Mouse (Mus musculus): ENCODE results near the gene Foxj3. TPM values are rescaled to one million over a fixed set of nuclear protein-coding genes. Genes with fewer than 3 reads are reported as not detected.
"Not testable (repeated sequence)": the region's sequence is repeated elsewhere in the genome, so short reads cannot be mapped to it uniquely, and the experiment has no call there.

The Foxj3 gene
- polyA plus RNA-seq, 1 experiment from 2014 or later: 23.0 TPM

- not testable (repeated sequence) for ATAC-seq (ENCODE audit: insufficient number of reproducible peaks, insufficient read depth, low FRiP score, low read depth); H3K27me3 ChIP-seq (ENCODE audit: control insufficient read depth, insufficient read depth, low read length); H3K9me3 ChIP-seq (ENCODE audit: control insufficient read depth, low read length); H3K9ac ChIP-seq (ENCODE audit: low read length); H3K27ac ChIP-seq (replicated peaks in 1 of 2; ENCODE audit: control insufficient read depth in 1 of 2, insufficient read depth in 1 of 2, low read depth in 2 of 2, low read length in 2 of 2); H3K4me3 ChIP-seq (ENCODE audit: control insufficient read depth in 1 of 2, insufficient read depth in 1 of 2, low read depth in 1 of 2, low read length in 2 of 2); H3K4me2 ChIP-seq (ENCODE audit: low read length)
- peaks cover 27 to 43% of the 10 kb centered on the region in 2 experiments for H3K4me1 ChIP-seq (ENCODE audit: control insufficient read depth in 2 of 2, insufficient read depth in 2 of 2, low read length in 2 of 2)
- WGBS: 53% methylated on average over 4 of the region's 4 CpGs
- H3K36me3 ChIP-seq (ENCODE audit: control insufficient read depth, insufficient read depth, low read length): peaks cover 47% of the 10 kb centered on the region
Observed at GRCm38 (mm10) chr4:119628363-119628762, 91.6 kb downstream of the Foxj3 start.

DNA sequence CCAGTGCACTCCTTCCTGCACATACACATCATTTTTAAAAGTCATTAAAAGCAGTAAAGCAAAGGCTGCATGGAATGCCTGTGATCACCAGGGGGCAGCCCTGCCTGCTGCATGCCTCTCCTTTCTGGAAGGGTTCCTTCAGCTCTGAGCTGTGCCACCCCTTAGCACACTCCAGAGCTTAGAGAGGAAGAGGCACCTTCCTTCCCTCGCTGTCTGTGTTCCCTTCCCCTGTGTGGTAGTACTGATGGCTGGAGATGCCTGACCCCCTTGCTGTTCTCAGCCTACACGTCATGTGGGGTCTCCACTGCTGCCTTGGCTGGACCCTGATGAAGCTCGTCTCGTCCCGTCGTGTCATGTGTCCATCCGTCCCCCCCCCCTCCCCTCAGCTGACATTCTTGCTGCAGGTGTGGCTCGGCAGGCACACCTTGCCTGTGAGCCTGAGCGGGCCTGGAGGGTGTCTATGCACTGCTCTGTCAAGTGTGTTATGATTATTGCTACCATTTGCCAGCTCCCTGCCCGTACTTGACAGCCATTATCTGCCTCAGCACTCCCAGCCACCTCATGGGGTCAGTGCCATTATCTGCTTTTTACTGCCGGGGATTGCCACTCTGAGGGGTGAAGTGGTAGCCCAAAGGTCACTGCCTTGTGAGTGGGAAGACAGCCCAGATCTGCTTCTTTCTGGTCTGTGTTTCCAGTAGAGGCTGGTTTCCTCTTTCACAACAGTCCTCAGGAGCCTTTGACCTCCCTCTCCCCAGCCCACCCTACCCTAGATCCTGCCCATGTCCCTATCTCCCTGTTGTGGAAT is 94.5 kb downstream of the Foxj3 start:
- H3K9me3 ChIP-seq (ENCODE audit: control insufficient read depth, low read length): no peaks in the 10 kb centered on the region
- peak overlapping the region; percentile 34; the same call in 1 of the 2 replicates for H3K9ac ChIP-seq (ENCODE audit: low read length)
- H3K4me2 ChIP-seq (ENCODE audit: low read length): no peak overlapping the region; the same call in 1 of the 2 replicates
- peaks cover 22% of the 10 kb centered on the region for H3K36me3 ChIP-seq (ENCODE audit: control insufficient read depth, insufficient read depth, low read length)
- peak overlapping the region; percentile 36 to 80; a peak in 3 of 4 replicates for H3K27ac ChIP-seq (replicated peaks in 1 of 2; ENCODE audit: control insufficient read depth in 1 of 2, insufficient read depth in 1 of 2, low read depth in 2 of 2, low read length in 2 of 2)
- 28% methylated on average over 11 of the region's 11 CpGs for WGBS
- no peak overlapping the region for H3K4me3 ChIP-seq (ENCODE audit: control insufficient read depth in 1 of 2, insufficient read depth in 1 of 2, low read depth in 1 of 2, low read length in 2 of 2)
- H3K4me1 ChIP-seq (ENCODE audit: control insufficient read depth in 2 of 2, insufficient read depth in 2 of 2, low read length in 2 of 2): peaks cover 46 to 66% of the 10 kb centered on the region in 2 experiments
- no peaks in the 10 kb centered on the region for H3K27me3 ChIP-seq (ENCODE audit: control insufficient read depth, insufficient read depth, low read length)
- ATAC-seq (ENCODE audit: insufficient number of reproducible peaks, insufficient read depth, low FRiP score, low read depth): peak; percentile 37; the same call in 1 of the 2 replicates

DNA sequence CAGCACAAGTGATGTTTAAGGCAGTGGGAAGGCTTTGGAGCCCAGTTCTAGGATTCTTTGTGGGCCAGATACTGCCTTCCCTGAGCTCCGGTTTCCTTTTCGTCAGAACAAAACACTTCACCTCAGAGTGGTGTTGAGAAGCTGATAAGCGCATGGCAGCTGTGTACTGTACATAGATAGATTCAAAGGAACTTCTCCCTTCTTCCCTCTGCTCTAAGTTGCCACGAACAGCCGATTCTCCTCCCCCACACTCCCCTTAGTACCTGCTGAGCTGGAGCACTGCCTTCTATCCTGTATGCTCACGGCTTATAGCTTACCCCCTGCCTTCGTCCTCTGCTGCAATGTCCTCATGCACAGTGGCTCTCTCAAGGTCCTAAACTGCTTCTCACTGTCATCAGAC is 95.9 kb downstream of the Foxj3 start:
- peak overlapping the region; percentile 38 to 80 for H3K27ac ChIP-seq (replicated peaks in 1 of 2; ENCODE audit: control insufficient read depth in 1 of 2, insufficient read depth in 1 of 2, low read depth in 2 of 2, low read length in 2 of 2)
- H3K4me2 ChIP-seq (ENCODE audit: low read length): 0 out of 2 replicates have a peak overlapping the region, but pooled peaks have one; percentile 11
- H3K4me3 ChIP-seq (ENCODE audit: control insufficient read depth in 1 of 2, insufficient read depth in 1 of 2, low read depth in 1 of 2, low read length in 2 of 2): no peak overlapping the region
- peaks cover 18% of the 10 kb centered on the region for H3K36me3 ChIP-seq (ENCODE audit: control insufficient read depth, insufficient read depth, low read length)
- no peaks in the 10 kb centered on the region for H3K27me3 ChIP-seq (ENCODE audit: control insufficient read depth, insufficient read depth, low read length)
- H3K9ac ChIP-seq (ENCODE audit: low read length): peak overlapping the region; percentile 44
- no peaks in the 10 kb centered on the region for H3K9me3 ChIP-seq (ENCODE audit: control insufficient read depth, low read length)
- ATAC-seq (ENCODE audit: insufficient number of reproducible peaks, insufficient read depth, low FRiP score, low read depth): peak; percentile 22; the same call in 1 of the 2 replicates
- 12% methylated on average over 7 of the region's 7 CpGs for WGBS
- H3K4me1 ChIP-seq (ENCODE audit: control insufficient read depth in 2 of 2, insufficient read depth in 2 of 2, low read length in 2 of 2): peaks cover 54 to 69% of the 10 kb centered on the region in 2 experiments

DNA sequence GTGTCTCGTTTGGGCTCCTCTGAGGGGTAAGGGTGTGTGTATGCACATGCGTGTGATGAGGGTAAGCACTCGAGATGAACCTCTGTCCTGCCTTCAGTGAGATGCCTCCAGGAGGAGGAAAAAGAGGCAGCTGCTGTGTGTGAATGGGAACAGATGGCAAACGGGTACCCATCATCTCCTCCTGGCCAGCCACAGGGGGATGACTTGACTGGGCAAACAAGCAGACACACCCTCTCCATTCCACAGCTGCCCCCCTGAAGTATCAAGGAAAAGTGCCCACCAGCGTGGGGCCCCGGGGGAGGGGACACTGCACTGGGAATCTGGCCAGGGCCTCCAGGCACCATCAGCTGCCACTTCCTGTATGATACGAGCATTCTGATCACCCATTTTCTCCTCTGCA is 96.5 kb downstream of the Foxj3 start:
- Histone ChIP-seq H3K27ac (replicated peaks in 1 of 2; ENCODE audit: control insufficient read depth in 1 of 2, insufficient read depth in 1 of 2, low read depth in 2 of 2, low read length in 2 of 2) (peak overlapping the region in 1 of 2 experiments; percentile 80; a peak in 2 of 4 replicates), H3K36me3 (ENCODE audit: control insufficient read depth, insufficient read depth, low read length) (peaks cover 18% of the 10 kb centered on the region), H3K9me3 (ENCODE audit: control insufficient read depth, low read length) (no peaks in the 10 kb centered on the region), H3K4me1 (ENCODE audit: control insufficient read depth in 2 of 2, insufficient read depth in 2 of 2, low read length in 2 of 2) (peaks cover 54 to 69% of the 10 kb centered on the region in 2 experiments), H3K9ac (ENCODE audit: low read length) (peak overlapping the region; percentile 44), H3K4me2 (ENCODE audit: low read length) (0 out of 2 replicates have a peak overlapping the region, but pooled peaks have one; percentile 7), H3K27me3 (ENCODE audit: control insufficient read depth, insufficient read depth, low read length) (no peaks in the 10 kb centered on the region), H3K4me3 (ENCODE audit: control insufficient read depth in 1 of 2, insufficient read depth in 1 of 2, low read depth in 1 of 2, low read length in 2 of 2) (no peak overlapping the region)
- ATAC-seq (ENCODE audit: insufficient number of reproducible peaks, insufficient read depth, low FRiP score, low read depth): no peak
- WGBS: 41% methylated on average over 7 of the region's 7 CpGs

GRCm38 (mm10) chr4:119633948-119634347 is 97.1 kb downstream of the Foxj3 start:
- 77% methylated on average over 3 of the region's 3 CpGs for WGBS
- Histone ChIP-seq H3K27ac (replicated peaks in 1 of 2; ENCODE audit: control insufficient read depth in 1 of 2, insufficient read depth in 1 of 2, low read depth in 2 of 2, low read length in 2 of 2) (peak overlapping the region in 1 of 2 experiments; percentile 80; a peak in 1 of 4 replicates), H3K4me1 (ENCODE audit: control insufficient read depth in 2 of 2, insufficient read depth in 2 of 2, low read length in 2 of 2) (peaks cover 54 to 69% of the 10 kb centered on the region in 2 experiments), H3K4me3 (ENCODE audit: control insufficient read depth in 1 of 2, insufficient read depth in 1 of 2, low read depth in 1 of 2, low read length in 2 of 2) (no peak overlapping the region), H3K9ac (ENCODE audit: low read length) (no peak overlapping the region), H3K9me3 (ENCODE audit: control insufficient read depth, low read length) (no peaks in the 10 kb centered on the region), H3K4me2 (ENCODE audit: low read length) (no peak overlapping the region), H3K27me3 (ENCODE audit: control insufficient read depth, insufficient read depth, low read length) (no peaks in the 10 kb centered on the region), H3K36me3 (ENCODE audit: control insufficient read depth, insufficient read depth, low read length) (peaks cover 18% of the 10 kb centered on the region)
- ATAC-seq (ENCODE audit: insufficient number of reproducible peaks, insufficient read depth, low FRiP score, low read depth): no peak

- 58% methylated on average over 6 of the region's 6 CpGs for WGBS
- Histone ChIP-seq H3K4me1 (ENCODE audit: control insufficient read depth in 2 of 2, insufficient read depth in 2 of 2, low read length in 2 of 2) (peaks cover 54 to 69% of the 10 kb centered on the region in 2 experiments), H3K27ac (replicated peaks in 1 of 2; ENCODE audit: control insufficient read depth in 1 of 2, insufficient read depth in 1 of 2, low read depth in 2 of 2, low read length in 2 of 2) (peak overlapping the region; percentile 5 to 24; a peak in 1 of 4 replicates), H3K4me2 (ENCODE audit: low read length) (no peak overlapping the region), H3K4me3 (ENCODE audit: control insufficient read depth in 1 of 2, insufficient read depth in 1 of 2, low read depth in 1 of 2, low read length in 2 of 2) (no peak overlapping the region), H3K27me3 (ENCODE audit: control insufficient read depth, insufficient read depth, low read length) (no peaks in the 10 kb centered on the region), H3K36me3 (ENCODE audit: control insufficient read depth, insufficient read depth, low read length) (peaks cover 6% of the 10 kb centered on the region), H3K9ac (ENCODE audit: low read length) (no peak overlapping the region), H3K9me3 (ENCODE audit: control insufficient read depth, low read length) (no peaks in the 10 kb centered on the region)
- ATAC-seq (ENCODE audit: insufficient number of reproducible peaks, insufficient read depth, low FRiP score, low read depth): 0 out of 2 replicates have a peak, but pooled peaks have one; percentile 19
Observed at GRCm38 (mm10) chr4:119634908-119635660, 98.3 kb downstream of the Foxj3 start.

DNA sequence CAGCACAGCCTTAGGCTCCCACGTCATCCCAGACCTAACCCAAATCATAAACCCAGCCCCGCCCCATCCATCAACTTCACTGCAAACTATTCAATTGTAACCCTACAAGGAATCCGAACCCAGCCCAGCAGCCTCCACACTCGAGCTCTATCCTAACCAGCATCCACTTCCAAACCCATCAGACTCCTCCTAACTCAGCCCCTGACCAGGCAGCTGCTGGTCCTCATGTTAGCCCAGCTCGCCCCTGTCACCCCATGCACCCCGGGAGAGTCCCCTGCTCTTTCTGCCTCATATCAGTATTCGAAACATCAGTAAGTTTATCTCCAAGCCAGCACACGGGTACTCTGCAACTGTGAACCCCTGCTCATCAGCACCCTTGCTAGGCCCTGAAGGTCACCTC is 98.9 kb downstream of the Foxj3 start:
- 0 out of 2 replicates have a peak, but pooled peaks cover under 1% of the 10 kb centered on the region for H3K36me3 ChIP-seq (ENCODE audit: control insufficient read depth, insufficient read depth, low read length)
- peaks cover 54 to 67% of the 10 kb centered on the region in 2 experiments for H3K4me1 ChIP-seq (ENCODE audit: control insufficient read depth in 2 of 2, insufficient read depth in 2 of 2, low read length in 2 of 2)
- H3K4me3 ChIP-seq (ENCODE audit: control insufficient read depth in 1 of 2, insufficient read depth in 1 of 2, low read depth in 1 of 2, low read length in 2 of 2): no peak overlapping the region
- no peaks in the 10 kb centered on the region for H3K9me3 ChIP-seq (ENCODE audit: control insufficient read depth, low read length)
- no peak for ATAC-seq (ENCODE audit: insufficient number of reproducible peaks, insufficient read depth, low FRiP score, low read depth)
- no peaks in the 10 kb centered on the region for H3K27me3 ChIP-seq (ENCODE audit: control insufficient read depth, insufficient read depth, low read length)
- no peak overlapping the region for H3K4me2 ChIP-seq (ENCODE audit: low read length)
- H3K27ac ChIP-seq (replicated peaks in 1 of 2; ENCODE audit: control insufficient read depth in 1 of 2, insufficient read depth in 1 of 2, low read depth in 2 of 2, low read length in 2 of 2): 0 out of 4 replicates have a peak overlapping the region, but pooled peaks of 1 of the 2 experiments have one; percentile 24
- WGBS: 68% methylated on average over 8 of the region's 8 CpGs
- H3K9ac ChIP-seq (ENCODE audit: low read length): no peak overlapping the region

Data from heart, embryonic 14.5 days (tissue).